Mouse (Mus musculus) ES-Bruce4 (cell line): Measurements from ENCODE around the gene Ctnnd2.

ENCODE experiments used
- CTCF ChIP-seq: IDR thresholded peaks from one replicate; pipeline ENCODE4 v1.8.1; 2011; ENCODE audit warnings: low read depth, low read length
- POLR2A ChIP-seq: IDR thresholded peaks from one replicate; pipeline ENCODE4 v1.8.1; 2011; ENCODE audit warnings: low read length; ENCODE audit not compliant: insufficient read depth

GRCm38 (mm10) chr15:30240881-30241280, 68.5 kb downstream of the Ctnnd2 start:
- TF ChIP-seq CTCF, result no peak
- no peak for TF ChIP-seq POLR2A
